Mouse (Mus musculus) limb, embryonic 14.5 days (tissue): ENCODE measurements around the gene Metap2. TPM values are rescaled to one million over a fixed set of nuclear protein-coding genes. Genes with fewer than 3 reads are reported as not detected.

Experiments used
- ATAC-seq: fragments of 200-750 bp; cut with Nextera tagmentation; 2 replicates; pipeline ENCODE4 v1.8.0; 2017; ENCODE audit warnings: low read depth, moderate number of reproducible peaks, moderate TSS enrichment; ENCODE audit not compliant: low FRiP score
- DNase-seq: peaks from one replicate; pipeline ENCODE4 v3.0.0-alpha.2; 2015; ENCODE audit warnings: low spot score
- H3K27ac ChIP-seq: fragments of 300-500 bp; sonication (generic); replicated peaks from 2 replicates; pipeline ENCODE4 v1.5.1; 2014; ENCODE audit warnings: low read depth, mild to moderate bottlenecking, low read length, moderate library complexity, mixed read lengths
- H3K27me3 ChIP-seq: fragments of 300-500 bp; sonication (generic); 2 replicates; pipeline ENCODE4 v1.6.1; 2014; ENCODE audit warnings: low read length, mixed read lengths; ENCODE audit not compliant: control insufficient read depth, insufficient read depth
- H3K36me3 ChIP-seq: fragments of 300-500 bp; sonication (generic); 2 replicates; pipeline ENCODE4 v1.6.1; 2014; ENCODE audit warnings: mild to moderate bottlenecking, low read length, moderate library complexity, mixed read lengths; ENCODE audit not compliant: control insufficient read depth, insufficient read depth
- H3K4me1 ChIP-seq: fragments of 300-500 bp; sonication (generic); 2 replicates; pipeline ENCODE4 v1.6.1; 2014; ENCODE audit warnings: antibody characterized with exemption, low read length, mixed read lengths; ENCODE audit not compliant: control insufficient read depth, insufficient read depth
- H3K4me2 ChIP-seq: fragments of 300-500 bp; sonication (generic); replicated peaks from 2 replicates; pipeline ENCODE4 v1.6.1; 2014; ENCODE audit warnings: low read depth, mild to moderate bottlenecking, low read length, moderate library complexity; ENCODE audit not compliant: severe bottlenecking
- H3K4me3 ChIP-seq: fragments of 300-500 bp; sonication (generic); replicated peaks from 2 replicates; pipeline ENCODE4 v1.5.1; 2014; ENCODE audit warnings: low read length
- H3K9ac ChIP-seq: fragments of 300-500 bp; sonication (generic); 2 replicates; pipeline ENCODE4 v1.6.1; 2014; ENCODE audit warnings: mild to moderate bottlenecking, low read depth, low read length, moderate library complexity; ENCODE audit not compliant: severe bottlenecking
- H3K9me3 ChIP-seq: fragments of 300-500 bp; sonication (generic); 2 replicates; pipeline ENCODE4 v1.6.1; 2016; ENCODE audit warnings: low read length; ENCODE audit not compliant: control insufficient read depth
- POLR2A ChIP-seq: fragments of 200-500 bp; IDR thresholded peaks from 2 replicates; pipeline ENCODE4 v1.8.0; 2012; ENCODE audit warnings: inconsistent platforms, mild to moderate bottlenecking, moderate library complexity, borderline replicate concordance; ENCODE audit not compliant: insufficient read depth, insufficient read length; ENCODE audit errors: extremely low read depth
- WGBS: fragments of 180-500 bp; shearing (Covaris S2); extraction: QIAGEN DNeasy Blood & Tissue Kit; methylation state at CpG from one replicate; pipeline ENCODE4 v1.1.7; 2014; 5-methylcytosine and 5-hydroxymethylcytosine counted together
- polyA plus RNA-seq, 2 experiments: library from polyadenylated mRNA; depleted of rRNA in 1 of 2; stranded (reverse) in 1 of 2; unstranded in 1 of 2; fragments of >200 nt; fragmentation: Nextera tagmentation in 1 of 2; extraction: Ambion mirVana in 1 of 2; gene quantifications; 2 replicates each; pipeline versions ENCODE4 v1.2.1 to v1.2.3; 2012 to 2014

Metap2 gene
- polyA plus RNA-seq, 2 experiments, result 143 to 182 TPM

DNA sequence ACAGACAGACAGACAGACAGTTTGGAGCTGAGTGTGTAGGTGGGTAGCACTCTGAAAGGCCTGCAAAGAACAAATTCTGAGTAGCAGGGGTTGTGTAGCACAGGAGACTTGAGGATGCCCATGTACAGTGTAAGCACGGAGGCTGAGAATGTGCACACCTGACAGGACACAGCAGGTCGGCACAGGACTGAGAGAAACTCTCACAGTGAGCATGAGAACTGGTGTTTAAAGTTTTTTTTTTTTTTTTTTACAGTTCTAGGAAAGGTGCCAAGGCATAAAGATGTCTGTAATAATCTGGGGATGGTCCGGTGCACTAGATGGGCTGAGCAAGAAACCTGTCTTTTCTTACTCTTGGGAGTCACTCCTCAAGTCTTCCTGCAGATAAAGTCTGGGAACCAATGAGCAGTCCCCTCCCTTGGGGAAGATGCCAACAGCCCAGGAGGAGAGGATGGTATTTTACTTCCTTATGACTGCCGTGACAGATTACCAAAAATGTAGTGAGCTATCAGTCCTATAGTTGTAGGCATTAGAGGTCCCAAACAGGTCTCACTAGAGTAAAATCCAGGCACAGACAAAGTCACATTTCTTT is 33.4 kb upstream of the Metap2 start:
- Histone ChIP-seq H3K4me1 (no peaks in the 10 kb centered on the region), H3K27me3 (no peaks in the 10 kb centered on the region), H3K27ac (no peak overlapping the region), H3K4me3 (no peak overlapping the region), H3K36me3 (no peaks in the 10 kb centered on the region), H3K9ac (no peak overlapping the region), H3K9me3 (peaks cover 7% of the 10 kb centered on the region; the same call in 1 of the 2 replicates), H3K4me2 (no peak overlapping the region)
- no peak for ATAC-seq
- no peak for TF ChIP-seq POLR2A
- no peak for DNase-seq
- WGBS, result 56% methylated on average over 4 of the region's 4 CpGs

- ATAC-seq, result no peak
- TF ChIP-seq POLR2A, result no peak
- H3K9me3 ChIP-seq, result peaks cover 7% of the 10 kb centered on the region; the same call in 1 of the 2 replicates
These were observed 27.8 kb upstream of the Metap2 start for GRCm38 (mm10) chr10:93924666-93925065.

DNA sequence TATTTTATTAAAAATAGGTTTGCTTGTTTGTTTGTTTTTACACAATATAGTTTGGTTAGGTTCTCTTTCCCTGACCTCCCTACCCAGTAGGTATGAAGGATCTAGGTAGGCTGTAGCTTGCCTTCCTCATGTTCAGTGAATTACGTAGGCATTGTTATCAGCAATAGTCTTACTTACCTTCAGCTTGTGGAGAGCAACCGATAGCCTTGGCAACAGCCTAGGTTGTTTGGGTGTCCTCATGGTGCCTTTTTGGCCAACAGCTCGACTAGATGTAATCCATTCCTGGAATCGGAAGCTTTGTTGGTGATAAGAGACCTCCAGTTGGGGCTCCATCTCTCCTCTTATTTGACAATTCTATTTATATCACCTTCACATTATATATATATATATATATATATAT is 24.3 kb upstream of the Metap2 start:
- Histone ChIP-seq H3K4me1 (peaks cover 8% of the 10 kb centered on the region; the same call in 1 of the 2 replicates), H3K36me3 (no peaks in the 10 kb centered on the region), H3K27ac (no peak overlapping the region), H3K27me3 (no peaks in the 10 kb centered on the region), H3K4me3 (no peak overlapping the region), H3K4me2 (no peak overlapping the region), H3K9me3 (no peaks in the 10 kb centered on the region), H3K9ac (no peak overlapping the region)
- no peak for ATAC-seq
- no peak for TF ChIP-seq POLR2A
- no peak for DNase-seq
- 92% methylated on average over 4 of the region's 4 CpGs for WGBS

More at GRCm38 (mm10) chr10:93924666-93925065, 27.8 kb upstream of the Metap2 start:
- Histone ChIP-seq H3K36me3 (no peaks in the 10 kb centered on the region), H3K4me2 (no peak overlapping the region), H3K27ac (no peak overlapping the region), H3K4me1 (no peaks in the 10 kb centered on the region), H3K9ac (no peak overlapping the region), H3K4me3 (no peak overlapping the region), H3K27me3 (no peaks in the 10 kb centered on the region)
- no peak for DNase-seq
- 71% methylated on average over 5 of the region's 5 CpGs for WGBS

- no peak overlapping the region for H3K4me3 ChIP-seq
- H3K9ac ChIP-seq, result no peak overlapping the region
- H3K4me2 ChIP-seq, result no peak overlapping the region
- peak; percentile 56 for DNase-seq
- H3K27ac ChIP-seq, result no peak overlapping the region
- H3K27me3 ChIP-seq, result no peaks in the 10 kb centered on the region
- 73% methylated on average over 13 of the region's 13 CpGs for WGBS
- H3K9me3 ChIP-seq, result no peaks in the 10 kb centered on the region
- TF ChIP-seq POLR2A, result no peak
- no peak for ATAC-seq
- no peaks in the 10 kb centered on the region for H3K36me3 ChIP-seq
- H3K4me1 ChIP-seq, result peaks cover 15% of the 10 kb centered on the region
These were observed 22.3 kb upstream of the Metap2 start for GRCm38 (mm10) chr10:93919227-93919626.

GRCm38 (mm10) chr10:93918701-93919100 is 21.8 kb upstream of the Metap2 start:
- WGBS, result 40% methylated on average over 6 of the region's 6 CpGs
- H3K9ac ChIP-seq, result no peak overlapping the region
- DNase-seq, result peak; percentile 26
- no peak overlapping the region for H3K4me2 ChIP-seq
- no peaks in the 10 kb centered on the region for H3K27me3 ChIP-seq
- ATAC-seq, result no peak
- H3K27ac ChIP-seq, result no peak overlapping the region
- H3K4me1 ChIP-seq, result peaks cover 15% of the 10 kb centered on the region
- H3K4me3 ChIP-seq, result no peak overlapping the region
- TF ChIP-seq POLR2A, result no peak
- no peaks in the 10 kb centered on the region for H3K36me3 ChIP-seq
- no peaks in the 10 kb centered on the region for H3K9me3 ChIP-seq
